Mouse (Mus musculus) brain, embryonic 14.5 days (tissue): Measurements from ENCODE around the gene Phlpp2.

Experiments used
- CTCF ChIP-seq: fragments of 200-500 bp; IDR thresholded peaks from 2 replicates; pipeline ENCODE4 v1.5.1; 2012; ENCODE audit warnings: inconsistent platforms, mild to moderate bottlenecking, moderate library complexity, borderline replicate concordance; ENCODE audit not compliant: insufficient read depth, insufficient read length; ENCODE audit errors: extremely low read depth
- POLR2A ChIP-seq: fragments of 200-500 bp; IDR thresholded peaks from 2 replicates; pipeline ENCODE4 v1.6.1; 2012; ENCODE audit warnings: mild to moderate bottlenecking, inconsistent platforms, borderline replicate concordance; ENCODE audit not compliant: poor library complexity, insufficient read depth, insufficient read length, severe bottlenecking; ENCODE audit errors: extremely low read depth

DNA sequence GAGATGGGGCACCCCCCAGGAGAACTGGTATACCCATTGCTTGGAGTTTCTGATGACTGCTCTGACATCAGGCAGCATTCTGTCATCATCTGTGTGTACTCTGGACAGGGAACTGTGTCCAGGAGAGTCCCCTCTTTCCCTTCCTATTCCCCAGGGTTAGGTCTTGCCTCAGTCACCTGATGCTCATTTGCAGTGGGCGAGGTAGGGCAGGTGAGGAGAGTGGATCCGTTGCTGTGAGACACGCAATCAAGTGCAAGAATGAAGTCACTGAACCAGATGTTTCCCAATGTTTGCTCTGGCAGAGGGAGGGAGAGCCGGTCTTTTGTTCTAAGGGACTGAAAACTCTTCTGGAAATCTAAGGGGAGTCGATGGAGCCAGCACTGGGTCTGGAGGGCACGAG lies 111.0 kb downstream of the Phlpp2 start:
- TF ChIP-seq CTCF = no peak
- TF ChIP-seq POLR2A = no peak
